ENCODE assay signal across 8 mouse cellular contexts in the genomic region with DNA sequence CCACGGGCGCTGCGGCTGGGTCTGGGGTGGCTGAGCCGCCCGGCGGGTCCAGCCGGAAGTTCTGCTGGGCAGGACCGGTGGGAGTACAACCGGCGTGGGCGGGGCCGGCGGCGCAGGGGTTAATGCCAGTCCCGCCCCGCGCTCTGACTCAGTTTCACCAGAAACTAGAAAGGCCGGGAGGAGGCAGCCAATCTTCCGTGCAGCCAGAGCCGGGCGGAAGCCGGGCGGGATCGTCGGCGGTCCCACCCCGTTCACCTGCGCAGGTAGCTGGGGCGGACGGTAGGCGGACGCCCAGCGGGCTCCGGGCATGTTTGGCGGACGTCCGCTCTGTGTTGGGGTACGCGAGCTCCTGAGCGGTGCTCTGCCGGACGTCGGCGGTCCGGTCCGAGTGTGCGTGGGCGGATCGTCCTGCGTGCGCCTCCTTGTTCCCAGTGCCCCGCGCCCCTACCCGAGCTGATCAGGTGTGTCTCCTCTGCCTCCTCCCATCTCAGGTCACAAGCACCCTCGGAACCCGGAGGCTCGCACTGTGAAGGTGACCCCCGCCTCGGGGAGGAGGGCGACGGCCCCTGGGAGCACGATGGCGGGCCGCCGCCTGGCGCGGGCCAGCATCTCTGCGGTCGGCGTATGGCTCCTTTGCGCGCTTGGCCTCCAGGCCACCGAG. TPM values are rescaled to one million over a fixed set of nuclear protein-coding genes. Genes with fewer than 3 reads are reported as not detected.
DNase-seq lines count a peak whose midpoint lies in the region; ATAC-seq and TF ChIP-seq lines count a peak whose summit lies in the region.

Spint1 (plus strand) TSS at position 153 of the 661 bp plus-strand sequence.

- H3K4me1 ChIP-seq in embryonic facial prominence, embryonic 15.5 days = peaks cover 13% of the 10 kb centered on the region
- peaks cover 19% of the 10 kb centered on the region; the same call in 1 of the 2 replicates for H3K4me1 ChIP-seq in kidney, adult 2 months (ENCODE audit: control insufficient read depth, insufficient read depth, low read length)
- peaks cover 6% of the 10 kb centered on the region; the same call in 1 of the 2 replicates for H3K4me1 ChIP-seq in lung, embryonic 16.5 days (replicated peaks; ENCODE audit: control insufficient read depth, insufficient read depth, low read length)
- H3K4me1 ChIP-seq in stomach, postnatal 0 days (replicated peaks; ENCODE audit: control insufficient read depth, insufficient read depth) = no peaks in the 10 kb centered on the region

- peak; percentile 37 for TF ChIP-seq POLR2A in kidney, adult 2 months (IDR thresholded peaks at IDR 0.05; ENCODE audit: low read depth, low read length)

- H3K27me3 ChIP-seq in embryonic facial prominence, embryonic 15.5 days = peaks cover 57% of the 10 kb centered on the region
- H3K27me3 ChIP-seq in kidney, adult 2 months (replicated peaks; ENCODE audit: control insufficient read depth, insufficient read depth, low read length) = no peaks in the 10 kb centered on the region
- peaks cover 35% of the 10 kb centered on the region for H3K27me3 ChIP-seq in lung, embryonic 16.5 days (ENCODE audit: control insufficient read depth, insufficient read depth, low read depth, low read length)
- peaks cover 3% of the 10 kb centered on the region; the same call in 1 of the 2 replicates for H3K27me3 ChIP-seq in stomach, postnatal 0 days (ENCODE audit: control insufficient read depth, insufficient read depth, low read length)

- intact Hi-C loops in gastrocnemius, postnatal 14 days (cut with DNase I; ENCODE audit: low total_unique reads) = no loop called here

- peak; percentile 27; the same call in 1 of the 2 replicates for ATAC-seq in embryonic facial prominence, embryonic 15.5 days (ENCODE audit: insufficient number of reproducible peaks, low FRiP score, low TSS enrichment, low read depth)
- ATAC-seq in lung, embryonic 16.5 days (ENCODE audit: low read depth) = peak; percentile 79
- peak; percentile 83 for ATAC-seq in stomach, postnatal 0 days (ENCODE audit: low FRiP score, low TSS enrichment)

- peak; percentile 9 for DNase-seq in right cerebral cortex, postnatal 4 days
- no peak for DNase-seq in right cerebral cortex, postnatal 25 days
- DNase-seq in kidney, adult 2 months = peak; percentile 84
- DNase-seq in stomach, postnatal 0 days (ENCODE audit: low spot score) = peak; percentile 91
- DNase-seq in cerebellum, adult 9-11 months = no peak
- no peak for DNase-seq in gastrocnemius, postnatal 14 days

- peak within 1 kb of the TSS; percentile 71 for H3K27ac ChIP-seq in embryonic facial prominence, embryonic 15.5 days (replicated peaks)
- H3K27ac ChIP-seq in kidney, adult 2 months (ENCODE audit: insufficient read depth, low read depth, low read length) = peak within 1 kb of the TSS; percentile 91
- H3K27ac ChIP-seq in lung, embryonic 16.5 days (ENCODE audit: low read length) = peak within 1 kb of the TSS; percentile 79
- H3K27ac ChIP-seq in stomach, postnatal 0 days (replicated peaks) = peak within 1 kb of the TSS; percentile 93

- H3K9ac ChIP-seq in embryonic facial prominence, embryonic 15.5 days = peak within 1 kb of the TSS; percentile 40
- peak within 1 kb of the TSS; percentile 72 for H3K9ac ChIP-seq in lung, embryonic 16.5 days (ENCODE audit: low read length)
- H3K9ac ChIP-seq in stomach, postnatal 0 days (ENCODE audit: low read length) = peak within 1 kb of the TSS; percentile 76

- H3K9me3 ChIP-seq in embryonic facial prominence, embryonic 15.5 days (replicated peaks) = no peaks in the 10 kb centered on the region
- H3K9me3 ChIP-seq in lung, embryonic 16.5 days (ENCODE audit: control insufficient read depth, low read length) = no peaks in the 10 kb centered on the region
- H3K9me3 ChIP-seq in stomach, postnatal 0 days (ENCODE audit: control insufficient read depth, low read length) = no peaks in the 10 kb centered on the region

- H3K4me3 ChIP-seq in embryonic facial prominence, embryonic 15.5 days (replicated peaks) = peak within 1 kb of the TSS; percentile 52
- peak within 1 kb of the TSS; percentile 82 for H3K4me3 ChIP-seq in kidney, adult 2 months (ENCODE audit: insufficient read depth, low read depth, low read length)
- H3K4me3 ChIP-seq in lung, embryonic 16.5 days (ENCODE audit: low read length) = peak within 1 kb of the TSS; percentile 61
- peak within 1 kb of the TSS; percentile 56 for H3K4me3 ChIP-seq in stomach, postnatal 0 days (ENCODE audit: low read depth, low read length)

- H3K36me3 ChIP-seq in embryonic facial prominence, embryonic 15.5 days = no peaks in the 10 kb centered on the region
- H3K36me3 ChIP-seq in kidney, adult 2 months (ENCODE audit: control insufficient read depth, insufficient read depth, low read length) = no peaks in the 10 kb centered on the region
- no peaks in the 10 kb centered on the region for H3K36me3 ChIP-seq in lung, embryonic 16.5 days (ENCODE audit: control insufficient read depth, insufficient read depth, low read length)
- no peaks in the 10 kb centered on the region for H3K36me3 ChIP-seq in stomach, postnatal 0 days (ENCODE audit: control insufficient read depth, insufficient read depth, low read length)

- no peak for TF ChIP-seq CTCF in kidney, adult 2 months (conservative IDR thresholded peaks at IDR 0.05; ENCODE audit: insufficient read depth, insufficient read length, low read depth, low read length)
- no peak for TF ChIP-seq CTCF in stomach, postnatal 0 days (IDR thresholded peaks at IDR 0.05; ENCODE audit: low read depth)

- peak; percentile 14 for TF ChIP-seq EP300 in stomach, postnatal 0 days (optimal IDR thresholded peaks at IDR 0.05)

- H3K4me2 ChIP-seq in embryonic facial prominence, embryonic 15.5 days (replicated peaks) = peak within 1 kb of the TSS; percentile 82
- H3K4me2 ChIP-seq in lung, embryonic 16.5 days (ENCODE audit: low read depth, low read length) = peak within 1 kb of the TSS; percentile 71
- H3K4me2 ChIP-seq in stomach, postnatal 0 days (replicated peaks; ENCODE audit: low read depth) = peak within 1 kb of the TSS; percentile 69

- under 1% methylated on average over 72 of the region's 73 CpGs for WGBS in embryonic facial prominence, embryonic 15.5 days
- 1% methylated on average over 73 of the region's 73 CpGs for WGBS in kidney, adult 2 months
- under 1% methylated on average over 70 of the region's 73 CpGs for WGBS in lung, embryonic 16.5 days
- WGBS in stomach, postnatal 0 days = under 1% methylated on average over 73 of the region's 73 CpGs

RNA-seq across cellular contexts. Expression of gene Spint1, which starts in this region (rescaled TPM):
- polyA plus RNA-seq in embryonic facial prominence, embryonic 15.5 days (2015; fragmentation: Nextera tagmentation; extraction: Ambion mirVana) = 29.8 and 33.0 TPM in 2 replicates
- 86.7 and 91.1 TPM in 2 replicates for polyA plus RNA-seq in kidney, adult 2 months (2012; rRNA removed)
- polyA plus RNA-seq in lung, embryonic 16.5 days (2015; fragmentation: Nextera tagmentation; extraction: Ambion mirVana) = 34.2 and 36.2 TPM in 2 replicates
- polyA plus RNA-seq in stomach, postnatal 0 days (2015; fragmentation: Nextera tagmentation; extraction: Ambion mirVana) = 70.9 and 80.2 TPM in 2 replicates
- total RNA-seq in gastrocnemius, postnatal 14 days (2021) = under 1 TPM in 1 of 2 experiments, not detected in 1; 0.64 TPM

Comparison
In these comparisons a context has a peak if more than half of its experiments do, and no peak if none do; other contexts are left out.
1. DNase-seq: peak in right cerebral cortex, postnatal 4 days (single experiment), kidney, adult 2 months (single experiment) and stomach, postnatal 0 days (single experiment); none in right cerebral cortex, postnatal 25 days (single experiment), cerebellum, adult 9-11 months (single experiment) and gastrocnemius, postnatal 14 days (single experiment).
2. ATAC-seq: peak in every context shown above with its lines; median percentile 83 in stomach, postnatal 0 days; 79 in lung, embryonic 16.5 days; 27 in embryonic facial prominence, embryonic 15.5 days.
3. Peak in every context shown above with its lines, with median percentiles within 50 percentile points of each other: H3K27ac ChIP-seq, H3K4me2 ChIP-seq, H3K4me3 ChIP-seq and H3K9ac ChIP-seq.